Mouse (Mus musculus) neural tube, embryonic 13.5 days (tissue): ENCODE results near the gene Prok2. TPM values are rescaled to one million over a fixed set of nuclear protein-coding genes. Genes with fewer than 3 reads are reported as not detected.
A peak's percentile ranks its signal among the peaks of the same experiment; 100 is the strongest.

ENCODE experiments used
- ATAC-seq: fragments of 200-750 bp; cut with Nextera tagmentation; 2 replicates; pipeline ENCODE4 v1.8.0; 2017; ENCODE audit warnings: low read depth, mild to moderate bottlenecking, moderate TSS enrichment, moderate library complexity
- H3K27ac ChIP-seq: fragments of 300-500 bp; sonication (generic); replicated peaks from 2 replicates; pipeline ENCODE4 v1.5.1; 2015; ENCODE audit warnings: moderate library complexity, mild to moderate bottlenecking, inconsistent platforms
- H3K27me3 ChIP-seq: fragments of 300-500 bp; sonication (generic); 2 replicates; pipeline ENCODE4 v1.6.1; 2015; ENCODE audit warnings: mild to moderate bottlenecking, inconsistent platforms
- H3K36me3 ChIP-seq: fragments of 300-500 bp; sonication (generic); 2 replicates; pipeline ENCODE4 v1.6.1; 2015; ENCODE audit warnings: mild to moderate bottlenecking, inconsistent platforms
- H3K4me1 ChIP-seq: fragments of 300-500 bp; sonication (generic); replicated peaks from 2 replicates; pipeline ENCODE4 v1.6.1; 2015; ENCODE audit warnings: inconsistent platforms
- H3K4me2 ChIP-seq: fragments of 300-500 bp; sonication (generic); 2 replicates; pipeline ENCODE4 v1.6.1; 2015; ENCODE audit warnings: inconsistent platforms, mild to moderate bottlenecking, moderate library complexity
- H3K4me3 ChIP-seq: fragments of 300-500 bp; sonication (generic); 2 replicates; pipeline ENCODE4 v1.5.1; 2015; ENCODE audit warnings: mild to moderate bottlenecking, inconsistent platforms
- H3K9ac ChIP-seq: fragments of 300-500 bp; sonication (generic); 2 replicates; pipeline ENCODE4 v1.6.1; 2015; ENCODE audit warnings: moderate library complexity, mild to moderate bottlenecking, inconsistent platforms
- H3K9me3 ChIP-seq: fragments of 300-500 bp; sonication (generic); 2 replicates; pipeline ENCODE4 v1.6.1; 2016; ENCODE audit warnings: inconsistent platforms
- WGBS: fragments of 180-500 bp; shearing (Covaris S2); methylation state at CpG from one replicate; pipeline ENCODE4 v1.1.7; 2015; 5-methylcytosine and 5-hydroxymethylcytosine counted together
- polyA plus RNA-seq: library from polyadenylated mRNA; unstranded; fragments of >200 nt; fragmentation: Nextera tagmentation; extraction: Ambion mirVana; gene quantifications from 2 replicates; pipeline ENCODE4 v1.2.1, GENCODE M21; 2015

The Prok2 gene
- polyA plus RNA-seq, 1 experiment from 2014 or later, result not detected

DNA sequence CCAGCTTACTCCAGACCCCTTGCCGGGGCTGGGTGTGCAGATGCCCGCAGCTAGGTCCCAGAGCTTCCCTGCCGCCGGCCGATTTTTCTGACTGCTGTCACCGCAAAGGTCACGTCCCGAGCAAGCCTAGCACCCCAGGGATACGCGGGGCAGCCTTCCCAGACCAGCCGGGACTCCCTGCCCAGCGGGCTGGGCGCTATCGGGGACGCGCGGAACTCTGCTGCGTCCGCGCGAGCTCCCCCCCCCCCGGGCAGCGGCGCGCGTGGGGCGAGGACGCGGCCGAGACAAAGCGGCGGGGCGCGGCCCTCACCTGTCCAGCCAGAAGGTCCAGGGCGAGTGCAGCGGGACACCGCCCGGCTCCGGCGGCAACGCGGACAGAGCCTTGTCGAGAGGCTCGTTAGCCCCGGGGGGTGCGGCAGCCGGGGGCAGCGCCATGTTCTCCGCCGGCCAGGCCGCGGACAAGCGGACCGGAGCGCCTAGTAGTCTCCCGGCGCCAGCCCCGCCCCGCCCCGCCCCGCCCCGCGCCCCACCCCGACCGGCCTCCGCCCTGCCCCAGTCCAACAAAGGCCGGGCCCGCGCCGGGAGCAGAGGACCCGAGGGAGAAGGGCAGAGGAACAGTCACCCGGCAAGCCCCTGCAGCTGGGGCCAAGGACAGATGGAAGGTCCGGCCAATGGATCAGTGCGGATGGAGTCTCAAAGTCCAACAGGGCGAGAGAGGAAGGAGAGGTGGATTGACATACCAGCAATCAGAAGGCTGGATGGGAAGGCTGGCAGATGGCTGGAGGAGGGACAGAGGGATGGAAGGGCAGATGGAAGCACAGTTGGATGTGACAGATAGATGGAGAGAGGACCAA lies 59.6 kb downstream of the Prok2 start, which contains the start of the genes Eif4e3 and Gm20696:
Gene Eif4e3 (minus strand): TSS at position 454 of the 854 bp plus-strand sequence.
Gene Gm20696 (minus strand): TSS at position 480 of the 854 bp plus-strand sequence.
- peaks cover 39% of the 10 kb centered on the region for H3K27me3 ChIP-seq
- under 1% methylated on average over 75 of the region's 75 CpGs for WGBS
- peaks cover 65% of the 10 kb centered on the region for H3K4me1 ChIP-seq

DNA sequence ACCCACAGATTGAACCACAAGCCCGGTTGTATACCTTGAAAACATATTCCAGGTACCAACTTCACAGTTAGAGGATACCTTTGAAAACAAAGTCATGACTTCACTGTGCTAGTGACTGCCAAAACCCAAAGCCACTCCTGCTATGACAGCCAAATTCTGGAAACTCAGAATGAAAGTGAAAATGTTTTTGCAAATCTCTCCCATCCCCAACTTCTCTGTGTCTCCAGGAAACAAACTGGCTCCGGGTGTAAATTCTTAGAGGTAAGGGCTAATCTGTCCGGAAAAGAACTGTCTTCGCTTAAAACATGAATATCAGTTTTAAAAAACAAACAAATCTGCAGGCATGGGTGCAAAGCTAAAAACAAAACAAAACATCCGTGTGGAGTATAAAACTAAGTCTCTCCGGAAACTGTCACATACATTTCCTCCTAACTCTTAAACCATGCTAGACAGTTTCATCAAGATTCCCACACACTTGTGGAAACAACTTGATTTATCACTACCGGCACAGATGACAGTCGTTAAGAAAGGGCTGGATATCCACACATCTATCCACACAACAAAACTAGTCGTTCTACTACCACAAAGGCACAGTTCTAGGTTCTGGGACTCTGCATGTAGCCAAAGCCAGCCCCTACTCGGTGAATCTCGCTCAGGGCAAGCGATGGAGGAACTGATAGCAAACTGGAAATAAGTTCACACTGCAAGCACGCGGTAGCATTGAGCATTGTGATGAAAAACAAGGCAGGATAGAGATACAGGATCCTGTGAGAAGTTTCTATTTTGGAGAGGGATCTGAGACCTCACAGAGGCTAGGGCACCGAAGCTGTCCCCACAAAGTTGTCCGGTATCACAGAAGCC lies 60.5 kb downstream of the Prok2 start:
- 31% methylated on average over 16 of the region's 16 CpGs for WGBS
- ATAC-seq, result no peak
- peaks cover 65% of the 10 kb centered on the region for H3K4me1 ChIP-seq

More for the DNA sequence above, 59.6 kb downstream of the Prok2 start, which contains the start of the genes Eif4e3 and Gm20696:
- H3K9ac ChIP-seq, result peak within 1 kb of the TSS; percentile 86
- peak within 1 kb of the TSS; percentile 75 for H3K4me3 ChIP-seq
- H3K36me3 ChIP-seq, result no peaks in the 10 kb centered on the region
- peak; percentile 22; the same call in 1 of the 2 replicates for ATAC-seq
- H3K9me3 ChIP-seq, result no peaks in the 10 kb centered on the region
- H3K27ac ChIP-seq, result peak within 1 kb of the TSS; percentile 78
- peak within 1 kb of the TSS; percentile 95 for H3K4me2 ChIP-seq

DNA sequence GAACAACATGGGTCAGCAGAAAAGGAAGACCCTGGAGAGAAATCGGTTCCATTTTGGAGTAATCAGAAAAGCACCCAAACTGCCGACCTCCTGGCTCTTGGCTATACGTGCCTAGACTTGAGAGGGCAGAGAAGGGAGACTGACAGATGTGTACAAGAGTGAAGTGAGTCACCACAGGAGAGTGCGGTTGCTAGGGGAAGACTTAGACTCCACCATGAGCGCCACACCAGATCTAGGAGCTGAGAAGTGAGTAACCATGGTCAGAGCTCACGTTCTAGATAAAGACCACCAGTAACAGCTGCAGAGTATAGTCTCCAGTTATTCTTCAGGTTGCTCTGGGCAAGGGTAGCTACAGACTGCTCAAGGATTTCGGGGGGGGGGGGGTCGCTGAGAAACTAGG lies 63.0 kb downstream of the Prok2 start:
- Histone ChIP-seq H3K4me3 (no peak overlapping the region), H3K27me3 (peaks cover 31% of the 10 kb centered on the region), H3K4me1 (peaks cover 55% of the 10 kb centered on the region), H3K27ac (no peak overlapping the region), H3K9me3 (no peaks in the 10 kb centered on the region), H3K4me2 (no peak overlapping the region), H3K36me3 (no peaks in the 10 kb centered on the region), H3K9ac (no peak overlapping the region)
- no peak for ATAC-seq
- WGBS, result 80% methylated on average over 8 of the region's 8 CpGs

More for the DNA sequence above, 60.5 kb downstream of the Prok2 start:
- Histone ChIP-seq H3K4me2 (peak overlapping the region; percentile 95), H3K9ac (peak overlapping the region; percentile 86), H3K9me3 (no peaks in the 10 kb centered on the region), H3K36me3 (no peaks in the 10 kb centered on the region), H3K27me3 (peaks cover 39% of the 10 kb centered on the region), H3K4me3 (peak overlapping the region; percentile 75), H3K27ac (peak overlapping the region; percentile 78; the same call in 1 of the 2 replicates)

Other genes with a start within 250 kb of the Prok2 start
- gene Foxp1, start 203.7 kb downstream of the Prok2 start, polyA plus RNA-seq, result 73.2 and 74.0 TPM in 2 replicates
- gene Eif4e3, start 59.6 kb downstream of the Prok2 start, polyA plus RNA-seq, result 9.1 and 9.3 TPM in 2 replicates
- 2.7 and 3.0 TPM in 2 replicates for gene Gm20696, start 59.6 kb downstream of the Prok2 start, polyA plus RNA-seq
- gene Gpr27, start 33.7 kb downstream of the Prok2 start, polyA plus RNA-seq, result 11.3 and 13.3 TPM in 2 replicates